Mouse (Mus musculus) myocyte (in vitro differentiated cells): ENCODE data around the gene Nabp2.

Experiments
- POLR2A ChIP-seq: IDR thresholded peaks from one replicate; pipeline ENCODE4 v1.6.1; 2011; ENCODE audit warnings: low read depth, mild to moderate bottlenecking, control low read depth, moderate library complexity; ENCODE audit not compliant: insufficient read length
- POLR2AphosphoS2 ChIP-seq: IDR thresholded peaks from one replicate; pipeline ENCODE4 v1.6.1; 2011; ENCODE audit warnings: low read depth, control low read depth; ENCODE audit not compliant: insufficient read length
- TCF12 ChIP-seq: IDR thresholded peaks from one replicate; pipeline ENCODE4 v1.6.1; 2011; ENCODE audit warnings: mild to moderate bottlenecking, control low read depth; ENCODE audit not compliant: poor library complexity, insufficient read depth, severe bottlenecking
- TCF3 ChIP-seq: IDR thresholded peaks from one replicate; pipeline ENCODE4 v1.6.1; 2011; ENCODE audit warnings: low read depth, control low read depth; ENCODE audit not compliant: insufficient read length
- USF1 ChIP-seq: IDR thresholded peaks from one replicate; pipeline ENCODE4 v1.6.1; 2011; ENCODE audit warnings: low read depth, mild to moderate bottlenecking, control low read depth, moderate library complexity

GRCm38 (mm10) chr10:128401056-128401455 is 10.2 kb downstream of the Nabp2 start, which contains the start of gene Slc39a5:
- TF ChIP-seq POLR2A: no peak
- no peak for TF ChIP-seq POLR2AphosphoS2
- no peak for TF ChIP-seq USF1
- TF ChIP-seq TCF12: no peak
- TF ChIP-seq TCF3: no peak
